Mouse (Mus musculus) c-Kit-positive CD71-positive TER-119-negative erythroid progenitor cells, embryonic 14.5 days (primary cell): ENCODE measurements around the gene Ggcx.
A peak's percentile ranks its signal among the peaks of the same experiment; 100 is the strongest.
"Not testable (repeated sequence)": the region's sequence is repeated elsewhere in the genome, so short reads cannot be mapped to it uniquely, and the experiment has no call there.

Experiments used
- DNase-seq: peaks from one replicate; pipeline ENCODE4 v3.0.0-alpha.2; 2013; ENCODE audit warnings: low read depth

Gene Ggcx

DNA sequence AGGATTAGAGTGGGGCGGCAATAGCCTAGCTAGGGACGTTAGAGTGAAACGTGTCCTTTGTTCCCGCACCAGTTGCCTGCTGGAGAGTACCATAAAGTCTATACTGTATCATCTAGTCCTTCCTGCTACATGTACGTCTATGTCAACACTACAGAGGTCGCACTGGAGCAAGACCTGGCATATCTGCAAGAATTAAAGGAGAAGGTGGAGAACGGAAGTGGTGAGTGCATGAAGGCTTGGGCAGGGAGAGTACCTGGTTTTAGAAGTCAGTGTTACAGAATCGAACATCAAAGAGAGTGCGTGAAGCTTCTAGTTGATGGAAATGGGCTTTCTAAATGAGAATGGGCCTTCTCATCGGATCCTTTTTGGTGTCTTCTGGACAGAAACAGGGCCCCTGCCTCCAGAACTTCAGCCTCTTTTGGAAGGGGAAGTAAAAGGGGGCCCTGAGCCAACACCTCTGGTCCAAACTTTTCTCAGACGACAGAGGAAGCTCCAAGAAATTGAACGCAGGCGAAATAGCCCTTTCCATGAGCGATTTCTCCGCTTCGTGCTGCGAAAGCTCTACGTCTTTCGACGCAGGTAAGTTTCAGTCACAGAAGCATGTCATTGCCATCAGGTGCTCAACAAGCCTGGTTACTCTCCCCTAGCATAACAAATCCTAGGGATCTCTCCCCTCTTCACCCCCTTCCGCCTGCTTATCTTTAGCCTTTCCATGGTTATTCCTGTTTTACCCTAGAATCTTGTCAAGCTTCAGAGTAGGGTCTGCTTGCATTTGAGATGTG lies 15.1 kb downstream of the Ggcx start:
- no peak for DNase-seq

DNA sequence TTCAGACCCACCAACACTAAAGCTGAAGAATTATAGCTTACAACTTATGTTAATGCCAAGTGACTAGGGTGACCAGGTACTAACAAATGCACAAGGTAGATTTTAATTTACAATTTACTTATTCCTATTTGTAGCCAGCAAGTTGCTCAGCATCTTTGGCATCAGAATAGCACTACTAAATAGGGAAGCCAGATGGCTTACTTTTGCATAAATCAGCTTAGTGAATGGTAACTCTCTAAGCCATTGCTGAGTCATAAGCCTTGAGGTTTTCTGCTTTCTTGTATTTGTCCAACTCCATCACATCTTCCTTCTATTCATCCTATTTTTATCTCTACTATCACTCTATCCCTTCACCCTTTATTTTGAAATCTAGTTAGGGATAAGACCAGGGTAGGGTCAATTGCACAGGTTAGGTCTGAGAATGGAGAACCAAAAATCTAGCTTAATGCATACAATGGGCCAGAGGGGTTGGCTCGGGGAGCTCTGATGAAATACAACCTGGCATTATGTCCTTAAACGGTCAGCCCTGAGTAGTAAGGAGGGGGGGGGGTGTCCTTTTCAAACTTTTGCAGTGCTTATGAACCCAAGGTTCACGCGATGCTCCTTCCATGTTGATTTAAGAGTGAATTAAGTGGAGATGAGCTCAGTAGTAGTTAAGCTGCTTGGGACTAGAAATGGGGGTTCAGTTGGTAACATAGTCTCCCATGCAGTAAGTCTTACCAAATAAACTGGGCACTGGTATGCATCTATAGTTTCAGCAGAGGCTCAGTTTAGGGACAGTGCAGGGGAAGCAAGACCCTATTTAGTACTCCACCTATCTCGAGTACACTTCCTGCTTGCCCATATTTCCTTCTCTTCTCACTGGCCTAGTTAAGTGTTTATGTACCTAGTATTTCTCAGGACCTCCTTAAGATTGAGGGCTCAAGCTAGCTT lies 17.1 kb downstream of the Ggcx start:
- no peak for DNase-seq

DNA sequence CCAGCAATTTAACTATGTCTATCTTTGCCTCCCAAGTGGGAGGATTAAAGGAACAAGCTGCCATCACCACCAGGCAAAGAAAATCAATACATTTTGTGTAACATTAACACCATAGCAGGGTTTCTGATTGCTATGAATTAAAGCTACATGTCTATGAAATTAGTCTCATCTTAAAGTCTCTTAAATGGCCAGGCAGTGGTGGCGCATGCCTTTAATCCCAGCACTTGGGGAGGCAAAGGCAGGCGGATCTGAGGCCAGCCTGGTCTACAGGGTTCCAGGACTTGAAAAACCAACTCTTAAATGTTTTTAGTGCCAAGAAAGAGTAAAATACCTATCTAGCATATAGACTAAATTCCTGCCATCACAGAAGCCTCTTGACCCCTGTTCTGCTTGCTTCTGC lies 18.0 kb downstream of the Ggcx start:
- no peak for DNase-seq

DNA sequence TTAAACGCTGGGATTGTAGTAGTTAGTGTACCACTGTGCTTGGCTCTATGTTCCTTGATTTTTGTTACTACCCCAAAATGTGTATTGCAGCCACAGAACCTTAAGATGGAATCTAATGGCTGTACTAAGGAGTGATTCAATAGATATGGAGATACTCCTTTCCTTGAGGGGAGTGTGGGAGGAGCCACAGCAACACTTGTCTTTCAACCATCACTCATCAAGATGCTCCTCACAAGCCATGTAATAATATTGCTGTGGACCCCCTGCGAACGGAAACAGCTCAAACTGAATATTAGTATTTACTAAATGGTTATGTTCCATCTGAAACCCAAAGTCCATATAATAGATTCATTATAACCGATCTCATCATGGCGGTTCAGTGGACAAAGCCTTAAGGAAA lies 24.1 kb downstream of the Ggcx start:
- DNase-seq: no peak

DNA sequence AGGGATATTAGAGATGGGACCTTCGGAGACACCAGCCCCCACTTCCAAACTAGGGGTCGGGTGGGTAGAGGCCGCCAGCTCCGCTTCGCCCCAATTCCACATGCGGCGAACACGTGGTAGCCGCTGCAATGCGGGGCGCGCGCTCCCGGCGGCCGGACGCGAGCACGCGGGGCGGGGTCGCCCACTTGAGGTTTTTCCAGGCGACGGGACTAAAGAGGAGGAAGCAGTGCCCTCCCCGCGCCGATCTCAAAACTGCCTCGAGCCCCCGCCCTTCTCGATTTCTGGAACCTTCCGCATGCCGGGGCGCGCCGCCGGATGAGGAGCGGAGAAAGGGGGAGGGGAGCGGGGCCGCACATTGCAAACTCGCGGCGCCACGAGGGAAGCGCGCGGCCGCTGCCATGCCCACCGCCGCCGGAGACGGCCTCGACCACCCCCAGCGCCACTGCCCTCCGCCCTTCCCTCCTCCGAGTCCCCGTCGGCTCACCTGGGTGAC lies 24.8 kb downstream of the Ggcx start:
- peak; percentile 67 for DNase-seq

DNA sequence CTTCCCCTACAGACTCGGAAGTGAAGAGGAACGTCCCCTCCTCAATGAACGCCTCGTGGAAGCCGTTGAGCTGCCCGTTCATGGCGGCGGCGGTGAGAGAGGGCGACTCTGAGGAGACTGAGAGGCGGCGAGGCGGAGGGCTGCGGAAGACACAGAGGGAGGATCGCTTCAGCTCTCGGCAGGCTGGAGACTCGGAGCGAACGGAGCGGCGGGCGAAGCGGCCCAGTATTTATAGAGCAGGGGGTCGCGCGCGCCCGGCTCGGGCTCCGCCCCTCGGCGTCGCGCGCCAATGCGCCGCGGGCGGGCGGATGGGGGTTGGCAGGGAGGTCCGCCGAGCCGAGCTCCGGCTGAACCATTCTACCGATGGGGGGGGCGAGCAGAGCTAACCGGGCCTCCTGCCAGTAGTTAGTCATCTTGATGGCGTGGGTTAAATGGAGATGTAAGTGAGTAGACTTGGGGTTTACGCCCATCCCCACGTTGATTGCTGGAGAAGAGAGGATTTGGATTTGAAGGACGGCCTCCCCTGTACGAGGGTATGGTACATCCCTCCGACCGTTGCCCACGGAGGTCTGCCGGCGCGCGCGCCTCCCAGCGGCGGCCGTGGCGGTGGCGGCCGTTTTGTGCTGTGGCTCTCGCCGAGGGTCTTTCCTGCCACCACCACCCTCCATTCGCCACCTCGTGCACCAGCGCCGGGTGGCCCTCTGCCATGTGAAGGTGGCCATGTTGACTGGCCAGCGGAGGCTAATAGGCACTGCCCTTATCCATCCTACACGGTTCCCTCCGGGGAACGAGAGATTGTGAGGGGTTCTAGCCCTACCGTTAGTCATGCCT lies 25.5 kb downstream of the Ggcx start, which contains the start of gene Mat2a:
TSS of gene Mat2a (minus strand) at position 204 of the 831 bp plus-strand sequence.
- peak; percentile 65 for DNase-seq

DNA sequence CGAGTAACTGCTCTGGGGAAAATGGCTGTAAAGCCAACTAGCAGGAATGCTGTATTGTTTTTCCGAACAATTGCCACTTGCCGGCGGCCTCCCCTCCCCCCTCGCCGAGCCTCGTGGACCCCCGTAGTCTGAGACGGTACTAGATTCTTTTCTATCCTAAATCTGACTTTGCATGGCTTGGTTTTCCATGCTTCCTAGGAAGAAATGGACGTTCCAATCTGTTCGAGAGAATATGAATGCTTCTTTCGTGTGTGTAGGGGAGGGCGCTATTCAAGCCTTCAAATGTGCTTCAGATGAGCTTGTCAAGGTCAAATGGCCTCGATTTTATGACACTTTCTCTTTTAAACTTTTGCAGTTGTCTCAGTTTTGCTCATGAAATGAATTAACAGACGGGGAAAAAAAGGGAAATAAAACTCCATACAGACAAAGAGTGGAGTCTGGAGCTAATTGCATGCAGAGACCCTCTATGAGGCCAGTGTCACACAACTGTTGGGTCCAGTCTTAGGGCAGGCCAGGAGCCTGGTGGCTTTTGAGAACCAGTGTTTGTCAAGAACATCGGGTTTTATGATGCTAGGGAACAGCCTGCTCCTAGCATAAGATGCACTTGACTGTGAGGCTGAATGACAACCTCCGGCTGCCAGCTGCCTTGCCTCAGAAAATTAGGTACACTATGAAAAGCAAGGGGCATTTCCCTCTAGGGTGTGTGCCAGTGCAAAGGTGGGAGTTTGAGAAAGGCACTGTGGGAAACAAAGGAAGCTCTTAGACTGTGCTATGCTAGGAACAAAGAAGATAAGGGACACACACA lies 26.3 kb downstream of the Ggcx start:
- DNase-seq: no peak

DNA sequence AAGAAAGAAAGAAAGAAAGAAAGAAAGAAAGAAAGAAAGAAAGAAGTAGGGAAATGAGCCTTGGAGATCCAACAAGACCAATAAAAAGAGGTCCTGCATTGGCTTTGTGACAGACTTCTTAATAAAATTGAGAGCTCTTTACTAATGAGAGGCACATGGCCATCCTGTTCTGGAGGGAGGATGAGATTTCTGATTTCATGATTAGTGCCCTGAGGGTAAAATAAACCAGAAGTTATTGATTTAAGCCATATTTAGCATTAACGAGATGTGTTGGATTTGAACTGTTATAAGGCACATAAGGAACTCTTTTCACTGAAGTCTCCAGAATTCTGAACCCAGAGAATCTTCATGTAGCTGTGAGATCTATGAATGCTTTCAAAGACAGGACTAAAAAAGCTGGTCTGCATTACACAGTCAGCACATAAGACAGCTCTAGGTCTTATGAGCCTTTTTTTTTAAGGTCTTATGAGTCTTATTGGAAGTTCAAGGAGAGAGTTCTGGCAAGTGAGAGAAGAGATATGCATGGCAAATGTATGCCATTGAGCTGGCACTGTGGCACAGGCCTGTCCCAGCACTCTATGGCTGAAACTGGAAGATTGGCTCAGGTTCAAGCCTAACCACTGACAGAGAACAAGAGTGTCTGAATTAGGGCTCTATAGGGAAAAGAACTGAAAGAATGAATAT lies 29.0 kb downstream of the Ggcx start:
- no peak for DNase-seq

DNA sequence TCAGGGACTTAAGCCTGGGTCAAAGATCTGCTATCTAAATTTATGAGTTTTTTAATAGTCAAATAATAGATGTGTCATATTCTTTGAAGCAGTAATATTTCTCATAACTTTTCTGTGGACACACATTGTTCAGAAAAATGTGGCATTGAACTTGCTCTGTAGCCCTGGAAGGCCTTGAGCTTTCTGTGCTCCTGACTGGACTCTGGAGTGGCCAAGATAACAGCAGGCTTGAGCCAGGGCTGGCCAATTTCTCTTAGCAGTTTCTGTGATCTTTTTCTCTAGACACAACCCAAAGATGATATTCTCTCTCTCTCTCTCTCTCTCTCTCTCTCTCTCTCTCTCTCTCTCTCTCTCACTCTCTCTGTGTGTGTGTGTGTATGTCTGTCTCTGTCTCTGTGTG lies 30.9 kb downstream of the Ggcx start:
- DNase-seq: no peak

DNA sequence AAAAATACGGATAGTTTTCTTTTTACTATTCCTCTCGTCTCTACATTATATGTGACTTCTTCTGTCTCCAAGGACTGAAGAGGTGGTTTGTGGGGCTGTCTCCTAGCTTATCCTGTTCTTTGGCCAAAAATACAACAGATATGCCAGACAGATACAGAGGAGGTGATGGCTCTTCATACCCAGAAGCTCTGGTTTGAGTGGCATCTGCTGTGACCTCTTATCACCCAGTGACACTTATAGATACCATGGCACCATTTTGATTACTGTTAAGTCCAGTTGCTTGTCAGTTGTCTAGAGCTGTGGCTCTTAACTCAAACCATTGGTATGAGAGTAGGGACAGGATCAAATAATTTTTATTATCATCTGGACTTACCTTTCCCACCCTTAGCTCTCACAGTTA lies 33.4 kb downstream of the Ggcx start:
- DNase-seq: no peak

DNA sequence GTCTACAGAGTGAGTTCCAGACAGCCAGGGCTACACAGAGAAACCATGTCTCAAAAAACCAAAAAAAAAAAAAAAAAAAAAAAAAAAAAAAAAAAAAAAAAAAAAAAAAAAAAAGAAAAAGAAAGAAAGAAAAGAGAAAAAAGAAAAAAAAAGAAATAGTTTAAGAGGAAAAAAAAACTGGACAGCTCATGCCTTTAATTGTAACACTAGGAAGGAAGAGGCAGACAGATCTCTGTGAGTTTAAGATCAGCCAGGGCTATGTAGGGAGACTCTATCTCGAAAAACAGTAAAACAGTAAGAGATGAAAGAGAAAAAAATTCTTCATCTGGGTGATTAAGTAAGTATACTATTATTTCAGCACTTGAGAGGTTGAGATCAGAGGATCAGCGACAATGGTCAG lies 37.7 kb downstream of the Ggcx start:
- not testable (repeated sequence) for DNase-seq

DNA sequence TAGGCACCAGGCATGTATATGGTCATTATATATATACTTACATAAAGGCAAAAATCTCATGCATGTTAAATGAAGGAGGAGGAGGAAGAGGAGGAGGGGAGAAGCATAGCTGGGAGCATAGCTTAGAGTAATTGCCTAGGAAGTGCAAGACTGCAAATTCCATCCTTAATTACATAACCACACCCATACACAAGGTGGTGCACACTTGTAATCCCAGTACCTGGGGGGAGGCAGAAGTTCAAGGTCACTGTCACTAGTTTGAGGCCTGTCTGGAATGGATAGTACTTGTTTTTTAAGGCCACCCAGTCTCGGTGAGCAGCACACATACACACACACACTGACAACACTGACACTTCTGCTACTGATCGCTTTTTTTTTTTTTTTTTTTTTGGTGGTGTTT lies 38.2 kb downstream of the Ggcx start:
- DNase-seq: no peak

DNA sequence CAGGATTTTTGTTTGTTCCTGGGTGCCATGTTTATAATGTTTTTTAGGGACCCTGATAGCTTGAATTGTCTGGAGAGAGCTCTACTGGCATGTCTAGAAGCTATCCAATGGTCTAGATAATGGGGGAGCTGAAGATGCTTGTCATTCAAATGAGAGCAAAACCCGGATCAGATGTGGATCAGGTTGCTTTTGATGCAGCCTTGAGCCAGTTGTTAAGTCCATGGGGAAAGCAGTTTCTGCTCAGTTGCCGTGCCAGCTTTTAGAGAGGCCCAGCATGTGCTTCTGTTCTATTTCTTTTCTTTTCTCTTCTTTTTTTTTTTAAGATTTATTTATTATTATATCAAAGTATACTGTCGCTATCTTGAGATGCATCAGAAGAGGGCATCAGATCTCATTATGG lies 39.5 kb downstream of the Ggcx start:
- no peak for DNase-seq

DNA sequence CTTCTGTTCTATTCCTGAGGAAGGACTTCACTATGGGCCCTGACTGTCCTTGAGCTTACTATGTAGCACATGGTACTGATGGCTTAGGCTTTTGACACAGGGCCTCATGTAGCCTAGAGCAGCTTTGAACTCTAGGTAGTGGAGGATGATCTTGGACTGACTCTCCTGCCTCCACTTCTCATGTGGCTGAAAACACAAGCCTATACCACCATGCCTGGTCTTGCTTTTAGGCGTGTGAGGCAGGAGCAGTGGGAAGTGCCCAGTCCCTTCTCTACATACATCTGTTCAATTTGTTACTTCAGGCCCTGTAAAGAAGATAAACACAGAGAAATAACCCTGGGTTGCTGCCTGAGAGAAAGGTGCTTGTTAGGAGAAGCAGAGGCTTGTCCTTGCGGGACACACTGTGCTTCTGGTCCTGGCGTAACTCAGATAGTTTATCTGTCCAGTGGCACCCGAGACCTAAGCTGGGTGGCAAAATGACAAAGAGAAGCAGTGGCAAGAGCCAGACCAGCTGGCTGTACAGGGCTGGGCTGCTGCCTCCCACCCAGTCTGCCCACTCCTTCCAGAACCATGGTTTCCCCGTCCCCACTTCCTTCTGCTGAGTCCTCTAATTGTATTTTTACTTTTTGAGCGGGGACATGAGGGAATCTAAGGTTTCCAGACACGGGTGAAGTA lies 40.1 kb downstream of the Ggcx start:
- peak; percentile 52 for DNase-seq

DNA sequence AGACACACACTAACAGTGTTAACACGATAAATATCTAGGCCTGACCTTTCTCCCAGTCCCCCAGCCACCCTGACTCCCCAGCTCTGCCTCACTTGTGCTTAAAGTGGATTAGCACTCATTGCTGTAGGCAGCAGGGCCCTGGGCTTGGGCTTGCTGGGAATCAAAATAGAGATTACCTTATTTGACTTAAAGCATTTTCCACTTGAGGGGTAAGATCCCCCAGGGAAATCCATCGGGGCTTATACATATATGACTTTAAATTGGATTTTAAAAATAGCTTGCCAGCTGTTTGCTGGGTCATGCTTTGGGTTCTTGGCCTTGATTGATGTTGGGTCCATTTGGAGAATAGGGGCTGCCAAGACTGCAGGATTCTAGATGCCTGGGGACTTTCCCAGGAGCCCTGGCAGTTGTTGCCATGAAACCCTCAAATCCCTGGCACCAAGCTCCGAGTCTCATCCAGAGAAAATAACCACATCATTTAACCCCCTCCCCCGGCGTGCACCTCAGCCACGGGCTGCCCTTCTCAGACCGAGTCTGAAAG lies 40.8 kb downstream of the Ggcx start:
- DNase-seq: no peak

DNA sequence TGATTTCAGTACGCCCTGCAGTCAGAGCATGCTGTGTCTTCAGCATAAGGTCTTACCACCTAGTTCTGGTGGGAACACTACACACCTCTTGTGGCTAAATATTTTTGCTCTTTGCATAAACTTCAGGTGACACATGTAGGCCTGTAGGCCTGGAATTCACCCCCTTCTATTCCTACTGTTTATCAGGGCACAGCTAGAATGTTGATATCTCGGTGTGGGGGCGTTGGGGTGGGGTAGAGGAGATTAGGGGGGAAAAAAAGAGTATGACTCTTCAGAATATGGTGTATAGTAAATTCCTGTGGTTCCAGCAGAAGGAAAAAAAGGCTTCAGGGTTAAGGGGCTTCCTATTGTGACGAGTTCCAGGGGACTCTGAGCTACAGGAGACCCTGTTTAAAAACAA lies 42.5 kb downstream of the Ggcx start:
- DNase-seq: no peak

DNA sequence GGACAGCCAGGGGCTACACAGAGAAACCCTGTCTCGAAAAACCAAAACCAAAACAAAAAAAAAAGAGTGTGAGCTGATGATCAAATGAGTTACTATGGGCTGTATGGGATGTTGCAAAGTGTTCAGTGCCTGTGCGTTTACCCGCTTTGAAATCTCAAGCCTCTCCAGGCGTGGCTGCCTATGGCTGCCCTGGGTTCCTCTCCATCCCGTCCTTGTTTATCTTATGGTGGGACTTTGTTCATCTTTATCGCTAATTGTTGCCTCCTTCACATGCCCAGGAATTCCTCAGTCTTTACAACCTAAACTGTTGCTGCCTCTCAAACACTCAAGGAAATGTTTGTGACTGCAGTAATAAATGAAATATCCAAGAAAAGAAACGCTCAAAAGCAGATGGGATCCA lies 44.3 kb downstream of the Ggcx start:
- DNase-seq: no peak

DNA sequence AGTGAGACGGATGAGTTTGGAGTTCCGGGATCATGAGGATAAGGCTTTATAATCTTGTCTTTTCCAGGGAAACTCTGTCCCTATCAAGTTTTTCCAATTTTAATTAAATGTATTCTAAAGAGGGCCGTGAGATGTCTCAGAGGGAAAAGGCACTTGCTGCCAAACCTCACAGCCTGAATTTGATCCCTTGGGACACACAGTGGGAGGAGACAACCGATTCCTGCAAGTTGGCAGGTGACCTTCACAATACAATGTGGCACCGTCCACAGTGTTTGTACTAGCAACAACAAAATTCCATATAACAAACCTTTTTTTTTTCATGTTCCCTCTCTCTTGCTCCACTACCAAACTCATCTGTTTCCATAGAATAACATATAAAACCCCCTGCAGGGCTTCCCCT lies 44.8 kb downstream of the Ggcx start:
- no peak for DNase-seq

DNA sequence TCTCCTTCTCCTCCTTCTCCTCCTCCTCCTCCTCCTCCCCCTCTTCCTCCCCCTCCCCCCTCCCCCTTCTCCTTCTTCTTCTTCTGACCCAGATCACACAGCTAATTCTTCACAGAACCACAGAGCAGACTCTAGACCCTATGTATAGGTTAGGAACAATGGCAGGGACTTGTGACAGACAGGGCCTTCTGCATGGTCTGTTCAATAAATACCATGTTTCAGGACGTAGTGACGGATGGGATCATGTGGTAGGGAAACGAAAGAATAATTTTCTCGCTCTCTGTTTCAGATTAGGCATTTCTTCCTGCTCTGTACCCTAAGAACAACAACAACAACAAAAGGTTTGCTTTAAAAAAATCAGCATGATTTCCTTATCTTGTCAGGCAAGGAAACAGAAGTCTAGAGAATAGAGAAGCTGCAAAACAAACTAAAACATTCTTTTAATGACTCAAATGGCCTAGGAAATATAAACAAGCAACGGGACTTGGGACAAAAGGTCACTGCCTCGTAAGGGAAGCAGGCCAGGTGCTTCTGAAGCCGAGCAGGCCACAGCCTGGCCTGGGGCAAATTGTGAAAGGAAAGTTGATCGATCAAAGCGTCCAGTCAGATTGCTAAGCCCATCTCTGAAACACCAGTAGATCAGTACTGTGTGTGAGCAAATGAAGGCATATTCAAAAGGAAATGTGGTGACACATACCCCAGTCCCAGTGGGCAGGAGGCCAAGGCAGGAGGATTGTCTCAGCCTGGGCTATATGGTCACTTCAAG lies 46.1 kb downstream of the Ggcx start:
- no peak for DNase-seq
